Mouse (Mus musculus) spleen, adult 2 months (tissue): Measurements from ENCODE around the gene Pdyn.

Experiments
- CTCF ChIP-seq: fragments of 200-500 bp; IDR thresholded peaks from 2 replicates; pipeline ENCODE4 v1.5.1; 2011; ENCODE audit warnings: mild to moderate bottlenecking, inconsistent platforms; ENCODE audit not compliant: insufficient read depth, insufficient read length, insufficient replicate concordance; ENCODE audit errors: extremely low read depth
- POLR2A ChIP-seq: fragments of 200-500 bp; IDR thresholded peaks from 2 replicates; pipeline ENCODE4 v1.6.1; 2011; ENCODE audit warnings: low read depth, low read length, inconsistent platforms

DNA sequence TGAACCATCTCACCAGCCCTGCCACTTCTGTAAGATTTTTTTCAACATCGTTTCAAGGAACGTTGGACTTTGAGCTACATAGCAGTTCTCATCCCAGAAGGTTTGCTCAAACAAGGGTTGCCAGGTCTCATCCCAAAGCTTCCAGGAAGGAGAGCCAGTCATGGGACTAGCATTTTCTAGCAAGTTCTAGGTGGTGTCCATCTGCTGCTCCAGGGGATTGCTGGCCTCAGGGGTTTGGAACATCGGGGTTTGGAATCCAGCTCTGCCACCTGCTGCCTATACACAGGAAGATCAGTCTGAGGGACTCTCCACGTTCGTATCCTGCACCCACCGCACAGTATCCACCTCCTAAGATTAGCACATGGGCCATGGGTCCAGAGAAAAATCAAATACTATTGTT lies 39.6 kb downstream of the Pdyn start:
- TF ChIP-seq CTCF (0 out of 2 replicates have a peak, but pooled peaks have one; percentile 1), POLR2A (no peak)
